32 mouse cellular contexts compared by ENCODE assay signal in genomic region chr2:106046686-106047085, GRCm38 (mm10).
"Had no signal": no experiment of that assay in that cellular context is flagged by ENCODE, and none has a peak within 500 bp of the region (broad histone marks: within the 10 kb centered on the region; RNA-seq: fewer than 3 reads in every experiment).

No protein-coding gene starts in this region.

- H3K4me3 ChIP-seq: limb, embryonic 10.5 days; limb, embryonic 12.5 days; limb, embryonic 13.5 days; limb, embryonic 15.5 days; liver, embryonic 12.5 days; liver, embryonic 13.5 days; liver, embryonic 15.5 days; lung, embryonic 15.5 days; megakaryocyte, embryonic 14.5 days; midbrain, embryonic 10.5 days; midbrain, embryonic 12.5 days; midbrain, embryonic 13.5 days; midbrain, embryonic 15.5 days; myocyte; neural tube, embryonic 12.5 days had no signal

- H3K27me3 ChIP-seq: limb, embryonic 12.5 days; limb, embryonic 13.5 days; limb, embryonic 15.5 days; liver, embryonic 12.5 days; liver, embryonic 13.5 days; liver, embryonic 15.5 days; lung, embryonic 15.5 days; megakaryocyte, embryonic 14.5 days; midbrain, embryonic 12.5 days; midbrain, embryonic 13.5 days; midbrain, embryonic 15.5 days had no signal

- H3K4me1 ChIP-seq: limb, embryonic 10.5 days; limb, embryonic 12.5 days; limb, embryonic 13.5 days; limb, embryonic 15.5 days; liver, embryonic 12.5 days; liver, embryonic 13.5 days; liver, embryonic 15.5 days; lung, embryonic 15.5 days; megakaryocyte, embryonic 14.5 days; midbrain, embryonic 12.5 days; midbrain, embryonic 13.5 days; midbrain, embryonic 15.5 days; neural tube, embryonic 12.5 days had no signal

- ATAC-seq: liver, embryonic 12.5 days; liver, postnatal 0 days; lung, postnatal 0 days; midbrain, embryonic 13.5 days; midbrain, embryonic 15.5 days; midbrain, embryonic 16.5 days had no signal

- H3K36me3 ChIP-seq: limb, embryonic 10.5 days; limb, embryonic 12.5 days; limb, embryonic 13.5 days; limb, embryonic 15.5 days; liver, embryonic 12.5 days; liver, embryonic 13.5 days; liver, embryonic 15.5 days; lung, embryonic 15.5 days; midbrain, embryonic 10.5 days; midbrain, embryonic 12.5 days; midbrain, embryonic 13.5 days; midbrain, embryonic 15.5 days; neural tube, embryonic 12.5 days had no signal

- H3K9me3 ChIP-seq: limb, embryonic 10.5 days; limb, embryonic 12.5 days; limb, embryonic 13.5 days; limb, embryonic 15.5 days; liver, embryonic 12.5 days; liver, embryonic 13.5 days; liver, embryonic 15.5 days; lung, embryonic 15.5 days; megakaryocyte, embryonic 14.5 days; midbrain, embryonic 10.5 days; midbrain, embryonic 12.5 days; midbrain, embryonic 13.5 days; midbrain, embryonic 15.5 days; neural tube, embryonic 12.5 days had no signal

- DNase-seq: left cerebral cortex, postnatal 4 days; liver; liver, embryonic 13.5 days; liver, postnatal 0 days; lung, adult 18-20 months; lung, adult 2 months; lung, embryonic 14.5 days; lung, postnatal 10 days; lung, postnatal 14 days; lung, postnatal 36 days; lung, postnatal 4 days; midbrain, embryonic 14.5 days had no signal

- H3K4me2 ChIP-seq: limb, embryonic 12.5 days; limb, embryonic 13.5 days; limb, embryonic 15.5 days; liver, embryonic 11.5 days; liver, embryonic 12.5 days; liver, embryonic 13.5 days; liver, embryonic 15.5 days; lung, embryonic 14.5 days; lung, embryonic 15.5 days; midbrain, embryonic 11.5 days; midbrain, embryonic 12.5 days; midbrain, embryonic 13.5 days; midbrain, embryonic 15.5 days; neural tube, embryonic 12.5 days had no signal

- H3K27ac ChIP-seq: limb, embryonic 10.5 days; limb, embryonic 12.5 days; limb, embryonic 13.5 days; limb, embryonic 15.5 days; liver, embryonic 12.5 days; liver, embryonic 13.5 days; liver, embryonic 14.5 days; liver, embryonic 15.5 days; lung, embryonic 15.5 days; macrophage; midbrain, embryonic 10.5 days; midbrain, embryonic 12.5 days; midbrain, embryonic 13.5 days; midbrain, embryonic 15.5 days; neural tube, embryonic 12.5 days had no signal

- H3K9ac ChIP-seq: limb, embryonic 12.5 days; limb, embryonic 13.5 days; limb, embryonic 15.5 days; liver, embryonic 12.5 days; liver, embryonic 13.5 days; liver, embryonic 14.5 days; liver, embryonic 15.5 days; liver, postnatal 0 days; lung, embryonic 14.5 days; lung, embryonic 15.5 days; midbrain, embryonic 12.5 days; midbrain, embryonic 13.5 days; midbrain, embryonic 15.5 days; neural tube, embryonic 12.5 days had no signal
